Mouse (Mus musculus) ES-Bruce4 (cell line): ENCODE results near the gene Tmem107. TPM values are rescaled to one million over a fixed set of nuclear protein-coding genes. Genes with fewer than 3 reads are reported as not detected.
A peak's percentile ranks its signal among the peaks of the same experiment; 100 is the strongest.

Experiments
- H3K27ac ChIP-seq: 2 replicates; pipeline ENCODE4 v1.5.1; 2012; ENCODE audit warnings: low read length, inconsistent platforms; ENCODE audit not compliant: insufficient read depth
- H3K27me3 ChIP-seq: 2 replicates; pipeline ENCODE4 v1.6.1; 2012; ENCODE audit warnings: mild to moderate bottlenecking, low read length, inconsistent platforms; ENCODE audit not compliant: control insufficient read depth, poor library complexity, insufficient read depth, severe bottlenecking
- H3K36me3 ChIP-seq: 2 replicates; pipeline ENCODE4 v1.6.1; 2012; ENCODE audit warnings: inconsistent platforms, mild to moderate bottlenecking, low read length, moderate library complexity; ENCODE audit not compliant: control insufficient read depth, poor library complexity, insufficient read depth, severe bottlenecking
- H3K4me1 ChIP-seq: one replicate; pipeline ENCODE4 v1.8.1; 2011; ENCODE audit warnings: low read length; ENCODE audit not compliant: control insufficient read depth, insufficient read depth
- H3K4me3 ChIP-seq: 2 replicates; pipeline ENCODE4 v1.5.1; 2011; ENCODE audit warnings: low read depth, mild to moderate bottlenecking, low read length
- H3K9ac ChIP-seq: 2 replicates; pipeline ENCODE4 v1.6.1; 2012; ENCODE audit warnings: low read depth, mild to moderate bottlenecking, inconsistent platforms; ENCODE audit not compliant: poor library complexity, severe bottlenecking
- H3K9me3 ChIP-seq: replicated peaks from 2 replicates; pipeline ENCODE4 v1.6.1; 2012; ENCODE audit warnings: mild to moderate bottlenecking, low read length, inconsistent platforms; ENCODE audit not compliant: control insufficient read depth, poor library complexity, insufficient read depth, severe bottlenecking
- CTCF ChIP-seq: IDR thresholded peaks from one replicate; pipeline ENCODE4 v1.8.1; 2011; ENCODE audit warnings: low read depth, low read length
- EP300 ChIP-seq: IDR thresholded peaks from 2 replicates; pipeline ENCODE4 v1.6.1; 2011; ENCODE audit warnings: low read depth, low read length; ENCODE audit not compliant: insufficient read depth
- POLR2A ChIP-seq: IDR thresholded peaks from one replicate; pipeline ENCODE4 v1.8.1; 2011; ENCODE audit warnings: low read length; ENCODE audit not compliant: insufficient read depth
- polyA plus RNA-seq: library from polyadenylated mRNA; stranded (reverse); fragments of >200 nt; gene quantifications from 2 replicates; pipeline ENCODE4 v1.2.4, GENCODE M21; 2011; ENCODE audit warnings: low read depth; ENCODE audit not compliant: missing spikeins, insufficient read depth, insufficient read length

Tmem107 gene
- polyA plus RNA-seq, 1 experiment, result 17.1 TPM

DNA sequence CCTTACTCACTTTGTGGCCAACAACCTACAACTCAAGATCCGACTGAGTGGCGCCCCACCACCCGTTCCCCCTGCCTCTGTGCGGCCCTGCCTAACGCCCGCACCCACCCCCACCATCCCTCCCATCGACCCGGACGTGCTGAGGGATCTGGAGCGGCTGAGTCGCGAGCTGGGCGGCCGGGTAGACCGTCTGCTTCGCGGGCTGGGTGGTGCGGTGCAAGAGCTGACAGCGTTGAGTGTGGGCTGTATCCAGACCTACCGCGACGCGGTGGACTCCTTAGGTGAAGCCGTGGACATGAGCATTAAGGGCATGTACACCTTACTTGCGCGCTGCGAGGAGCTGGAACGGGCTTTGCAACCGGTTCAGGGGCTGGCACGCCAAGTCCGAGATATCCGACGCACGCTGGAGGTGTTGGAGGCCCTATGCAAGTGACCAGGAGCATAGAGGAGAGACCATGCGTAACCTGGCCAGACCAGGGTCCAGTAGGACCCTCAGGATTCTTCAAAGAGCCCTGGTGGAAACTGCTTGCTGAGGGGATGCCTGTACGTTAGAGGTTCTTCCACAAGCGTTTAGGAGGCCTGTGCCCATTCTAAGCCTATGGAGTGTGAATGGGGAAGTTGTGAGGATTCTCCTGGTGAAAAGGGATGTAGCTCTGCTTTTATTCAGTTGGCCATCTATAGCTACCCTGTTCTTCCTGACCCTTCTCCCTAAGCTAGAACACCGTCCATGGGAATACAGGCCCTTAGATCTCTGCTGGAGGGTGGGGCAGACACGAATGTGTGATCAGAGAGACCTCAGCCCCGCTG lies 10.0 kb upstream of the Tmem107 start:
- no peak overlapping the region for H3K27ac ChIP-seq
- H3K9ac ChIP-seq, result peak overlapping the region; percentile 87
- no peaks in the 10 kb centered on the region for H3K27me3 ChIP-seq
- H3K4me3 ChIP-seq, result peak overlapping the region; percentile 79
- TF ChIP-seq CTCF, result no peak
- TF ChIP-seq POLR2A, result no peak
- TF ChIP-seq EP300, result no peak
- no peaks in the 10 kb centered on the region for H3K9me3 ChIP-seq
- H3K4me1 ChIP-seq, result no peaks in the 10 kb centered on the region
- no peaks in the 10 kb centered on the region for H3K36me3 ChIP-seq

DNA sequence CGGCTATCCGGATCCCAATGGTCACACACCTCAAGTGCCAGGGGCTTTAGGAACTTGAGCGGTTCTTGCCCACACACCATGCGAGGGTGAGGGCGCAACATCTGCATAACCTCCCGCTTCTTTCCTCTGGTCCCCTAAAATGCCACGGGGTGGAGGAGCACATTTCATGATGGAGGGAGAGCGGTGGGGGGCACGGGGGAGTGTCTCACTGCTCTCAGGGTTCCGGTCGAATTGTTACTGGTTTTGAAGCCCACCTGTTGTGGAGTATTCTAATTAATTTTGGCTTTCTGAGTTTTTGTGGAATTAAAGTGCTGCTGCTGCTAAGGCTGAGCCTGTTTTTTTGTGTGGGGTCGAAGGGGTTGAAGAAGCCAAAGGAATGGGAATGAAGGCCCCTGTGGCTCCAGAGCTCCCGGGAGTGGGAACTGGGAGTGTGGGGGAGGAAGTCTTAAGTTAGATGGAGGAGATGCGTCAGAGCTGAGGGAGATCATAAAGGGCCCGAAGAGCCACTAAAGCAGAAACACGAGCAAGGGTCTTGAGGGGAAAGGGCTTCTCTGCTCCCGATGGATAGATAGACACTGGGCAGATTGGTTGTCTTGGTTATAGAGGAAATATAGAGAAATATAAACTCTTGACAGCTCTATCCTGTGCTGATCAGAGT lies 9.2 kb upstream of the Tmem107 start:
- Histone ChIP-seq H3K4me1 (no peaks in the 10 kb centered on the region), H3K4me3 (peak overlapping the region; percentile 25), H3K36me3 (no peaks in the 10 kb centered on the region), H3K9me3 (no peaks in the 10 kb centered on the region), H3K27ac (no peak overlapping the region), H3K9ac (peak overlapping the region; percentile 87; the same call in 1 of the 2 replicates), H3K27me3 (no peaks in the 10 kb centered on the region)
- no peak for TF ChIP-seq EP300
- no peak for TF ChIP-seq CTCF
- no peak for TF ChIP-seq POLR2A

DNA sequence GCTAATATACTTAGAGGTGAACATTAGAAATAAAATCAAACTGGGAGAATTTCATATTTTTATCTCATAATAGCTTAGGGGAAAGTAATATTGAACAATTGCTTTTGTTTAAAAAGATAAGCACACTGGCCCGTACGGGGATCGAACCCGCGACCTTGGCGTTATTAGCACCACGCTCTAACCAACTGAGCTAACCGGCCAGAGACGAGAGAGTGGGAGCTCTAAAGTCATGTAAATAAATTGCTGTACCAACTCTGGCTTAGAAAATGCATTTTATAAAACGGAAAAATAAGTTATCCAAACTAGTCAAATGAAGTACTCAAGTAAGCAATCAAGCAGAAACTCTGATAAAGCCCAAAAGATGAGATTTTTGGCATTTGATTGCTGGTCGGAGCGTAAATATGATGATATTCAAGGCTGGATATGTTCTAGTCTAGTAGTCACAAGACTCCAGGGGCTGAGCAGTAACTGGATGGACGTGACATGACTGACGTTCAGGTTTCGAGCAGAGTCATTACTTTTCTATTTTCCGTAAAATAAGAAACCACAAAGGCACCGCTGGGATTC lies 8.3 kb upstream of the Tmem107 start:
- TF ChIP-seq EP300 (peak; percentile 65; the same call in 1 of the 2 replicates), CTCF (no peak), POLR2A (no peak)

DNA sequence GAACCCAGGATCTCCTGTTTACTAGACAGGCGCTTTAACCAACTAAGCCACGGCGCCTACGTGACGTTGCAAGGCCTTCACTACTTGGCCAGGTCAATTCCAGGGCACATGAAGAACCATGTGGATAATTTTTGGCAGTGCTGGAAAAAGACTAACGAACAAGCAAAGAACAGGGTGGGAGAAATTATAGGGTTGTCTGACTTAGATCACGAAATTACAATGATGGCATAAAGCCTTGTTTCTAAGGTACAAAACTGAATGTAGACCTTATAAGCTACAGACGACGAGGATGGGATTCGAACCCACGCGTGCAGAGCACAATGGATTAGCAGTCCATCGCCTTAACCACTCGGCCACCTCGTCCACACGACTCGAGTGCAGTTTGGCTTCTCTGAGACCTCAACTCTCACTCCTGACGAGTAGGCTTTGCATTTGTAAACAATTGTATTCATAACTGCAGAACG lies 7.8 kb upstream of the Tmem107 start:
- Histone ChIP-seq H3K9ac (peak overlapping the region; percentile 83), H3K27me3 (no peaks in the 10 kb centered on the region), H3K4me1 (no peaks in the 10 kb centered on the region), H3K27ac (peak overlapping the region; percentile 53), H3K9me3 (no peaks in the 10 kb centered on the region), H3K4me3 (peak overlapping the region; percentile 92), H3K36me3 (no peaks in the 10 kb centered on the region)
- peak; percentile 57; the same call in 1 of the 2 replicates for TF ChIP-seq EP300
- no peak for TF ChIP-seq POLR2A

More for the DNA sequence above, 8.3 kb upstream of the Tmem107 start:
- peak overlapping the region; percentile 92 for H3K4me3 ChIP-seq
- H3K9me3 ChIP-seq, result no peaks in the 10 kb centered on the region
- peak overlapping the region; percentile 39; the same call in 1 of the 2 replicates for H3K27ac ChIP-seq
- H3K4me1 ChIP-seq, result no peaks in the 10 kb centered on the region
- H3K36me3 ChIP-seq, result no peaks in the 10 kb centered on the region
- H3K9ac ChIP-seq, result peak overlapping the region; percentile 55
- no peaks in the 10 kb centered on the region for H3K27me3 ChIP-seq

DNA sequence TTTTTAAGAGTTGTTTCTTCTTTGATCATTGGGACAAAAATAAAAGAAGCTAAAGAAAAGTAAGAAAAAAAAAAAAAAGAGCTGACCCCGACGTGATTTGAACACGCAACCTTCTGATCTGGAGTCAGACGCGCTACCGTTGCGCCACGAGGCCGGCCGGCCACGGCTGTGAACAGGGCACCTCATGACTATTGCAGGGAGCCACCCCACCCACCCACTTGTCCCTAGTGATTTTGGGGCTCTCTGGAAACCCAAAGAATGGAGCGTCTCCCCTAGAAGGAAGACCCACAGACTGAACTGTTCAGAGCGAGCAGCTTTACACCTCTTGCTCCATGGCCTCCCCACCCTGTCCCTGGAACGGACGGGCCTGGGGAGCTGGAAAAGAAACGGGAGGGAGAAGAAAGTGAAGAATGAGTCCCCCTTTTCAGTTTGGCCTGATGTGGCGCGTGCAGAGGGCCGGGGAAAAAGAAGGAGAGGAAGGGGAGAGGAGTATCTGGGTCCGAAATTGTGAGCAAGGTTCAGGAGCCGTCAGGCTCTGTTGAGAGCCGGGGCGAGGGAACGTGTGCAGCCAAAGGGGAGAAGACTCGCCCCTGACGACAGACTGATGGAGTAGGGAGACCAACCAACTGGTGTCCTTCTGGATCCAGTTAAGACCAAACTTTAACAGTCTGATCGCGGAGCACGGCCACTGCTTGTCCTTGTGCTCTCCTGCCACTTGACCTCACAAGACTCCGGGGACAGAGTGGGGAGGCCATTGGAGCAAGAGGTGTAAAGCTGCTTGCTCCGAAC lies 7.0 kb upstream of the Tmem107 start:
- Histone ChIP-seq H3K36me3 (no peaks in the 10 kb centered on the region), H3K4me1 (no peaks in the 10 kb centered on the region), H3K27me3 (no peaks in the 10 kb centered on the region), H3K9me3 (no peaks in the 10 kb centered on the region), H3K27ac (peak overlapping the region; percentile 53), H3K9ac (peak overlapping the region; percentile 83), H3K4me3 (peak overlapping the region; percentile 93)
- TF ChIP-seq POLR2A, result no peak
- no peak for TF ChIP-seq EP300
- TF ChIP-seq CTCF, result no peak
